Mouse (Mus musculus) cerebral cortex, adult 2 months (tissue): ENCODE results near the gene Zmat3.

Experiments
- WGBS: fragments of 180-500 bp; shearing (Covaris S2); methylation state at CpG from one replicate; pipeline ENCODE4 v1.1.7; 2018; 5-methylcytosine and 5-hydroxymethylcytosine counted together

The Zmat3 gene

DNA sequence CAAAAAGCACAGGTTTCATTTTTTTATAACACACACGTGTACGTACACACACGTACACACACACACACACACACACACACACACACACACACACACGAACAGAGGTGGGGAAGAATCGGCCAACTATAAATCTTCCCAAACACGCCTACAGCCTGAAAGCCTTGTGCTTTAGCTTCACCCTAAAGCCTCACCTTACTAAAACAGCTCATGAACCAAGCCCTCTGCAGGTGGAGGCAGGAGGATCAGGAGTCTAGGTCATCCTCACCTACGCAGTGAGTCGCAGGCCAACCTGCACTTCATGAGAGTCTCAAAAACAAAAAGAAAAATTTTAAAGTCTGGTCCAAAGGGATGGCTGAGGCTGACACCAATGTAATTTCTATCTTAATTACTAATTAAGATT is 6.7 kb upstream of the Zmat3 start:
- WGBS, result 95% methylated on average over 8 of the region's 8 CpGs

DNA sequence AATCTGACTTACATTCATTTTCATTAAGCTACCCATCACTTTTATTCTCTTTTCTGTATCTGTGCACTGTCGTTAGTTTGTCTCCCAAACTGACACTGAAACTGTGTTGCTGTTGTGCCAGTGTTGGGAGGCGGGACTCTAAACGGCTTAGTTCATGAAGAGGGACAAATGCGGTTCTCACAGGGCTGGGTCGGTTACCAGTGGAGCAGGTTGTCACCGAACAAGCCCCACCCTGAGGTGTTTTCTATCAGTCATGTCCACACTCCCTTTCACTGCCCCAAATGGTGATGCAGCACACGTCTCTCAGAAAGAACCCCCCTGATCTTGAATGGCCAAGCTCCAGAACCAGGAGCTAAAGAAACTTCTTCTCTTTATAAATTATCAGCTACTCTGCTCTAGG is 6.1 kb upstream of the Zmat3 start:
- 73% methylated on average over 7 of the region's 7 CpGs for WGBS

DNA sequence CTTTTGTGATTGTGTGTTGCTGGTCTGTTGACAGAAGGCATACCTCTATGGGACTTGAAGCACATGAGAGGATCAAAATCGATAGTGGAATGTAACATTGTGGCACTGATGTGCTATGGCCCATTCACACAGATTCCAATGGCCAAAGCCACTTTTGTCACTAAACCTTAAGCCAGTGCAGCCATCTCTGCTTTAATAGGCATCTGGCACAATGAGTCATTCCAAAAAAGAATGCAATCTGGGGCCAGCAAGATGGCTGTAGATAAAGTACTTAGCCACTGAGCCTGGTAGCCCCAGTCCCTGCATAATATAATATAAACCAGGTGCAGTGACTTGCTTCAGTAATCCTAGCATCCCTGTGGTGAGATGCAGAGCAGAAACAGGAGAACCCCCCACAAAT is 1.7 kb upstream of the Zmat3 start:
- 85% methylated on average over 1 of the region's 1 CpGs for WGBS

DNA sequence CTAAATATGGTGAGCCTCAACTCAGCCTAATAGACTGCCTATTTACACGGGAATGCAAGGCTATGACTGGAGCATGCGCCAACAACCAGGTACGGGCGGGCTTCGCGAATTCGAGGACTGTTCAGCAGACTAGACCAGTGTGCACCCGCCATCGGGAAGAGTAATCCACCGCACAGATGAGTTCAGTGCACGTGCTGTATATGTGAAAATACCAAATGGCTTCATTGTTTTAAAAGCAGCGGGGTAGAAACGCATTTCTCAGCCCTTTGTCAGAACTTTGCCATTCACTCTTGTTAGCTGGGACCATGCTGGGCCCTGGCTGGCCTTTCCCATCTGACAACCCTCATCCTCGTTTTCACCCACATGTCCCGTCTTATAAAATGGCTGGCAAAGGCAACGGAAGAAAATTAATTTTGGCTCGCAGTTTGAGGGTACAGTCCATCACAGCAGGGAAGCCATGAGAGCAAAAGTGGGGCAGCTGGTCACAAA is 476 bp upstream of the Zmat3 start:
- WGBS, result 34% methylated on average over 17 of the region's 17 CpGs

DNA sequence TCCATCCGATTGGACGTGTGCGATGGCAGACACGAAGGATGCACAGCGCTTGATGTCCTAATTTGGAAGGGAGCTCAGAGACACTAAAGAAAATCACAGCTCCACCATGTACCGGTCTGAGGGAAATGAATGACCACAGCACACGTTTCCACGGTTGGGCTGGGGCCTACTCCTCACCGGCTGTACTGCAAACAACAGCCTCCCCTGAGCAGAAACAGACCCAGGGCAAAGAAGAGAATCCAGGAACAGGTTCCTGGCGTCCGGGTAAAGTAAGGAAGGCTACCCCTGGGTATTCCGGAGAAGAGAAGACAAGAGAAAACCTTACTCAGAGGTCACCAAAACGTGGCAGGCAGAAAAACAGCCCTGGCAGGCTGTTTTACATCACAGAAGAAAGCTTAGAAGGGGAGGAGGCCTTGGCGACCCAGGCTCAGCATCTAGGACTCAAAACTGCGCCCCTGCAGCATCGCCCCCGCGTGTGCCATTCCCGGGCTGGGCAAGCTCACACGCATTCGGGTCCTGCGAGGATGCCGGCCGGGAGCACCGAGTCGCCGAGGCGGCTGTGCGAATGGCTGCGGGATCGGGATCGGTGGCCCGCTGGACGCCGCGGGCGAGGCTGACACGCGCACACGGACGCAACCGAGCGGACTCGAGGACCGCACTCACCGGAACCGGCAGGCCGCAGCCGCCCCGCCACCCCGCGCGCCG is 821 bp downstream of the Zmat3 start:
- under 1% methylated on average over 54 of the region's 54 CpGs for WGBS

DNA sequence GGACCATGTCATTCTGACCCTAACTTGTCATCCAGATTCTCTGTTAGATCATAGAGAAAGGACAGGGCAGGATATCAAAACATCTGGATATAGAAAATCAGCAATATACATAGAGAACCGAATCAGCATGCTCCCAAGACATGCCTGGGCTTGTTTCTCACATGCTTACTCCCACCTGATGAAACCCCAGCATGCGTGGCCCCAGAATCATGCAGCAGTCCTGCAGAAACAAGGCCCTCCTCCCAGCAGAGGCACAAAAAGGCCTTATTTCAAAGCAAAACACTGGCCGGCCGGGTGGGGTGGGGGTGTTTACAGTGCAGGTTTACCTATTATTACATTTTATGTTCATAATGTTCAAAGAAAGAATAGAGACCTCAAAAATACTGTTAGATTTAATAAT is 1.6 kb downstream of the Zmat3 start:
- 31% methylated on average over 4 of the region's 4 CpGs for WGBS

DNA sequence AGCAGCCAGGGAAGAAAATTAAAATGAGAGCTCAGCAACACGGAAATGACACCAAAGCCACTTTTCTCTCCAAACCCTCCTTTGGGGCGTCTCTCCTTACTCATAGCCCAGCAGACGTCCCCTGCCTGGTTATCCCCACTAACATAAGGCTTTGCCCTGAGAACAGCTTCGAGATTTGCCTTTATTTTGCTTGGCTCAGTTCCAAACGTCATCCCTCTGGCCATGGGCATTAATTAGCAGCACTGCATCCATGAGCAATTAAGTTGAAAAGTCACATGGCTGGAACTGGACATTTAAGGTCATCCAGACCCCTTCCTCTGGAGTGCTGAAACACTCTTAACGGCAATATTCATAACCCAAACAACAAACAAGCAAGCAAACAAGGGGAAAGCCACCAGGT is 4.6 kb downstream of the Zmat3 start:
- WGBS, result 47% methylated on average over 6 of the region's 6 CpGs

DNA sequence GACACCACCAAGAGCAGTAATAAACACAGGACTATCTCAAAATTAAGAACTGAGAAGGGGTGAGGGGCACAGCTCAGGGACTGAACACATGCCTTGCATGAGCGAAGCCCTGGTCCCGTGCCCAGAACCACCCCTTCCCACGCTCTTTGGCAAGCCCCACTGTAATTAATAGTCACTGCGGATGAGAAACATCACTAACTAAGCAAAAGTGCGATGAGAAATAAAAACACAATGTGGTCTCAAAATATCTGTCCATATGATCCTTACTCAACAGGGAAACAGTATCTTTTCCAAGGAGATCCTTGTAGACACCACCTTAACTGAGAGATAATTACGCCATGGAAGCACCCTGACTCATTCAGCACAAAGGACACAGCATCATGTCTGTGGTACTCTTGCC is 17.9 kb downstream of the Zmat3 start:
- 21% methylated on average over 6 of the region's 6 CpGs for WGBS

DNA sequence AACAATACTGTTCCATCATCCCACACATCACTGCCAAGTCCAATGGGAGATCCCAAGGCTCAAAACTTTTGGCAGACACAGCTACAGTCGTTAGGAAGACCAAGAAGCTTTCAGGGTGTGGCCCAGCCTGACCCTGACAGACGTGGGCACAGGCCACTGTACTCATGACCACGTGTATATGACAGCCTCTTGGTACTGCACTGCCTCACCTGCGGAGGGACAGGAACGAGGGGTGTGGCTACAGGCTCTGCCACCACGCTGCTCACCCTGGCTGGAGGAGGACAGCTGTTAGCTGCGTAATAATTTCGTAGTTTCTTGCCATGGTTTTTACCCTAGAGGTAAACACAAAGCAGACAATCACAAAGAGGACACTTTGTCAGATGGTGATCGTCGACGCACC is 20.6 kb downstream of the Zmat3 start:
- WGBS, result 77% methylated on average over 11 of the region's 11 CpGs

DNA sequence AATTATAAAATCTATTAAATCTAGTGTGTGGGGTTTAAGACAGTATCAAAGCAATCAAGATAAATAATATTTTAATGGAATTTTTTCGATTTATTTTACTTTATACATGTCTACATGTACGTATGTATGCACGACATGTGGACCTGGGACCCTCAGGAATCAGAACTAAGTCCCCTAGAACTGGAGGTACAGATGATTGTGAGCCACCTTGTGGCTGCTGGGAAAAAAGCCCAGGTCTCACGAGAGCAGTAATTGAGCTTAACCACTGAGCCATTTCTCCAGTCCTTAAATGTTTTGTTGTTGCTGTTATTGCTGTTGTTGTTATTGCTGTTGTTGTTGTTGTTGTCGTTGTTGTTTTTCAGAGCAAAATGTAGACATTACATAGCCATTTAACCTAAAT is 21.0 kb downstream of the Zmat3 start:
- 78% methylated on average over 5 of the region's 5 CpGs for WGBS

DNA sequence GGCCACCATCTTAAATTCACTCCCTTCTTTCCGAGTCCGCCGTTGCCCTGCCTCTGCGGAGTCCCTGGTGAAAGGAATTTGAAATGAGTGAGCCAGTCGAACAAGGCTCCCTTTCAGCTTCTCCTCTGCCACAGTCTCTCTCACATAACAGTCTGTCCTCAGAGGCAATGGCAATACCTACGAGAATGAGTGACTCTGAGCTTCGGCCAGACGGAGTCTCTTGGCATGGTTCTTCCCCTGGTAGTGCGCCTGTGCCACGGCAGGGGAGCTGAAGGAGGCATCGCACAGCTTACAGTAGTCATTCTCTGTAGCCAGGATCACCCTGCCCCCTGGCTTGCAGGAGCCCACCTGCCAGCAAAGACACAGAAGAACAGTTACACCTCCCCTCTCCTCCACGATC is 22.4 kb downstream of the Zmat3 start:
- 70% methylated on average over 12 of the region's 12 CpGs for WGBS

DNA sequence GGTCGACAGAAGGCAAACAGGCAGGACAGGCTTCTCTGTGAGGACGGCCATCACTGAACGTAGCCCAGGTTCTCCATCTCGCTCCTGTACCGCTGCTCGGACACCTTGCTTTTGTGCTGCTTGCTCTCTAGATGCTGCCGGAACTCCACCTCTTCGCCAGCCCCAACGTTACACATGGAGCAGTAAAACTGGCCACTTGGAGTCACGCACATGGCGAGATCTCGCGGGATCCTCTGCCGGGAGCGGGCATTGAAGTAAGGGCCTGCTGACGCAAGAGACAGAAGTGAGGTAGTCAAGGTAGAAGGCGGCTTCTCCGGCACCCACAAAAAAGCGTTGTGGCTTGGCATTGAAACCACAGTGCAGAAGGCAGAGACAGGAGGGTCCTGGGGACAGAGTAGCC is 24.4 kb downstream of the Zmat3 start:
- WGBS, result 95% methylated on average over 19 of the region's 19 CpGs

DNA sequence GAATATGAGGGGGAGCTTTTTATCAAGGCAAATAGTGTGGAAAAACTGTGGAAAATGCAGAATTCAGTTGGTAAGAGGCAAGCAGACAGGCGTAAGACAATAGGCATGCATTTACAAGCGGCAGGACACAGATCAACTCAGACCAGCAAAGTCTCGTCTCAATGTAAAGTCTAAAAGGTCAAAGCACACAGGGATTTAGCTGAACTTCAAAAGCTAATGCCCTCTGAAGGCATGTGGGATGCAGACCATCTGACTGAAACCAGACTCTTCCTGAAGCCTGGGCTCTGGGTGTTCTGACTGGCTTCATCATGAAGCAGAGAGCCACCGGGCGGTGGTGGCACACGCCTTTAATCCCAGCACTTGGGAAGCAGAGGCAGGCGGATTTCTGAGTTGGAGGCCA is 27.6 kb downstream of the Zmat3 start:
- 92% methylated on average over 7 of the region's 7 CpGs for WGBS

DNA sequence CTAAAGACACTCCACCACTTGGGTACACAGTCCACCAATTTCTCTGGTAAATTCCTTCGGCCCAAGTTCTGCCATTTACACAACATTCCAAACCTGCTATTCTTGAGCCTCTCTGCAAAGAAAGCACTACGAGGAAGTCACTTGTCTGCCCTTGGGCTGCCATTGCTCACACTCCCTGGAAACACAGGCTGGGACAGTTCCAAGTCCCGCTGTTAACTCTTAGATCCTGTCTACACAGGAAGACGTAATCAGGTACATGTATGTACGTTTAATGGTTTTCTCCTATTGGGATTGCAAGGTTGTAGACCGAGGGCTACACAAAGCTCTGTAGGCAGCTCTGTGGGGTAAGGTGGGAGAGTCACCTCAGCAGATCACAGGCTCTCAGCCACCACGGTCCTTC is 28.0 kb downstream of the Zmat3 start:
- WGBS, result 80% methylated on average over 7 of the region's 7 CpGs

DNA sequence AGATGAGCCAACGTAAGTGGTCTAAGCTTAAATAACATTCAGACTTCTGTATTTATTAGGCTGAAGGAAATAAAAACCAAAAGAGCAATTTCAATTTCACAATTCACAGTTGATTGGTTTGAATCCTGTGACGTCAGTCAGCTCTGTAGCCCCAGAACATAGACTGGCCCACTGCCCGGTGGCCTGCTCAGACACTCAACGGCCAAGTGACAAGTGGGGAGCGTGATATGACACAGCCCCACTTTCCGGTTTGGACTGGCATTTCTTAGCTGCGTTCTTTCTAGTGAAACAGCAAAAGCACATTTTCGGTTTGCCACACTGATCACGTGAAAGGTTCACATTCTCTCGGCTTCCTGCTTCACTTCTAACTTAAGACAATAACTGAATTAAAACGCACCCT is 30.9 kb downstream of the Zmat3 start:
- 46% methylated on average over 11 of the region's 11 CpGs for WGBS

DNA sequence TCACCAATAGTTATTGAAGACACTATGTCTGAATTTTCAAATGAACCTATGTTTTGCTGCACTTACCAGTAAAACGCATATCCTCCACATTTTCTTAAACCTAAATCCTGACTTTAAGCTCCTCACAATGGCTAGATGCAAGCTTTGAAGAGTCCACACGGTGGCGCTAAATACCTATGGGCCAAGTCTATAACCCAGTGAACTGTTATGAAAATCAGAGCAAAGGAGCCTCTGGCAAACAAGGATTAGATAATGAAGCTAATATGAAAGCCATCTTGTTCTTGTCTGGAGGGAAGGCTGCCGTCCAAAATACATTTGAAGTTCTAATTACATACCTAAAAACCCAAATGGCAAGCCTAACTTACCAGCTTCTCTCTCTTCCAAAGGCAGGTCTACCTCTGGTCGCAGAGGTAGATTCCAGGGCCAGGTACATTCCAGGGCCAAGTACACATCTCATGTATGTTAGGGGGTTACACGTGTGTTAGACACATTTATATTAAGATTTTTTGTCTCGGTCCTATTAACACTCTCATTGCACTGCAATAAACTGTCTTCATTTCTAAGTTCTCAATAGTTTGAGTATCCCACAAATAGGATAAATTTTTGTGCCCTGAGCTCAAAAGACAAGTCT is 32.2 kb downstream of the Zmat3 start:
- WGBS, result 32% methylated on average over 7 of the region's 7 CpGs

DNA sequence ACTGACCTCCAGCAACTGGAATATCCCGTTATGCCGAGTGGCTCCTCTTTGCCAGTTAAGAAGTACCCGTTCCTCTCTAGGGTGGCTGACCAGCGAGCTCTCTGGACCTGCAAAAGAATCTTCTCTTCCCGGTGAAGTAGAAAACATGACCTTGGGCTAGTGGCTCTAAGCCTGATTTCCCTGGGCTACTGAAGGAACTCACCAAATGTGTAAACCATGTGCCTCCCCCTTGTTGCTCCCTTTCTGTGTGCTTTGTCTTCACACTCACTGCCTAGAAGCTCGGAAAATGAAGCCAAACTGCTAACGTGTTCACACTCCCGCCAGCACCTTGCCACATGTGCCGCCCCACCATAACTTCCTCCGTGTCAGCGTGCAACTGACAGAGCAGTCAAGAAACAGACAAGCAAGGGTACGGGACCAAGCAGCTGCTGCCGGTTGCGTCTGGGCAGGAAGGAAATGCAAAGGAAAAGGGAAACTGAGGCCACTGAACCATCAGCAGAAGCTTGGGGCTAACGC is 47.9 kb downstream of the Zmat3 start:
- 56% methylated on average over 15 of the region's 15 CpGs for WGBS

DNA sequence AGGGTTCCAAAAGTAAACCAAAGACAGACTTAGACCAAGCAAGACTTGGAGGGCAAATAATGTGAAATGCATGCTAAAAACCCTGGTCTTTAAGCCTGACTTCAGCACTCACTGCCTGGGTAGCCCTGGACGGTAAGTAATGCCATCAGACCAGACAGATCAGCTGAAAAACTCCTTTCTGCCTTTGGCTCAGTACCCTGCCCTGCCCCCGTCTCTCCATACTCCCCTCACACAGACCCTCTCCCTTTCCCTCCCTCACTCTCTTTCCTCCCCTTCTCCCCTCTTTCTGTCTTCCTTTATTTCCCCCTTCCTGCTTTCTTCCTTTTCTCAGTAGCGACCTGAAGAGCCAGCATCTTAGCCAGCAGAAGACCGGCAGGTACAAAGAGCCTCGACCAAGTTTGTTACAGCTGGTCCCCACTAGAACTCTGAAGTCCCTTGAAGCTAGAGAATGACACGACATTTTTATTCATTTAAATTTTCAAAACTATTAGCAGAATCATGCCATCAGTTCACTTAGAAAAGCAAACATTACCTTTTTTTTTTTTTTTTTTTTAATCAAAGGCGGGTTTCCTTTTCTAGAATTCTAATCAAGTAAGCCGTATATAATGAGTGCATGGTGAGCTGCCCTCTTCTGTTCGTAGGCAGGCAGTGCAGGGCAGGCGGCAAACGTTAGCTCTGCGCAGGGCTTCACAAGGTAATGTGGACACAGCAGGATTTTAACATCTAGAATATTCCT is 48.5 kb downstream of the Zmat3 start:
- WGBS, result 15% methylated on average over 12 of the region's 12 CpGs

DNA sequence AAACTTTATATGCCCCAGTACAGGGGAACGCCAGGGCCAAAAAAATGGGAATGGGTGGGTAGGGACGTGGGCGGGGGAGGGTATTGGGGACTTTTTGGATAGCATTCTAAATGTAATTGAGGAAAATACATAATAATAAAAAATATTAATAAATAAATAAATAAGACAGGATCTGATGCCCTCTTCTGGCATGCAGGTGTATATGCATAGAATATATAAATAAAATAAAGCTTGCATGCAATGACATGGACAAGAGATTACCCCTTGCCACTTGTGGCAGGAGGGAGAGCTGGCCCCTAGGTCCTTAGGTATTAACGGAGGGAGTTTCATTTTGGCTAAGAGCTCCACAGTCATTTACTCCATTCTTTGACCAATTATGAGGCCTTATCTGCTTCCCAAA is 51.1 kb downstream of the Zmat3 start:
- WGBS, result 89% methylated on average over 4 of the region's 4 CpGs

DNA sequence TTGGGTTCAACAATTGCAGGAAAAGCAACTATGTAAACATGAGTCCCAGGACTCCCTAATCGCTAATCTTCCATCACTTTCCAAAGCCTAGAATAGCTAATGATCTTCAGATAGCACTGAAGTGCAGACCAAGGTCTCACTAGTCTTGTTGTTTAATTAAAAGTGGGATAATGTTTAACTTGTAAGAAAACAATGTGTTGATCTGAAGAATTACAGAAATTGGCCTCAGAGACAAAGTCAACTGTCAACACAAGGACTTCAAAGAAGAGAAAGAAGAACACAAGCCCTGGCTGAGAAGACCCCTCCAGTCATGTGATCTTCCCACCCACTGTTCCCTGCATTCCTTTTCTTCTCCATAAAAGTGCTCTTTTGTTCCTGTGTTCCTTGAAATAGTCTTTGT is 61.6 kb downstream of the Zmat3 start:
- 48% methylated on average over 1 of the region's 1 CpGs for WGBS

DNA sequence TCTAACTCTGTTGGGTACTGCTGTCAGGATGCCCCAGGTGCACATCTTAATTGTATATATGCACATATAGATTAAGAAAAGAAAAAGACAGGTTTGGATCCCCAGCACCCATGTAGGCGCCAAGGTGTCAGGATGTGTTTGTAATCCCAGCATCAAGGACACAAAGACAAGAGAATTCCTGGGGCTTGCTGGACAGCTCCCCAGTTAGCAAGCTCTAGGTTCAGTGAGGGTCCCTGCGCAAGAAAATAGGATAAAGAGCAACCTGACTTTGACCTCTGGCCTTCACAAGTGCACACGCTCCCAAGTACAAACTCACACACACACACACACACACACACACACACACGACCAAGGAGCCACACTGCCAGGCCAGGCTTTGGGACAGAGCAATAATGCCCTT is 73.8 kb downstream of the Zmat3 start:
- WGBS, result 74% methylated on average over 4 of the region's 4 CpGs
